Mouse (Mus musculus) hindbrain, postnatal 0 days (tissue): ENCODE results near the gene Tmem119. TPM values are rescaled to one million over a fixed set of nuclear protein-coding genes. Genes with fewer than 3 reads are reported as not detected.
"Not testable (repeated sequence)": the region's sequence is repeated elsewhere in the genome, so short reads cannot be mapped to it uniquely, and the experiment has no call there.

Experiments used
- ATAC-seq: fragments of 200-750 bp; cut with Nextera tagmentation; 2 replicates; pipeline ENCODE4 v1.8.0; 2017; ENCODE audit warnings: mild to moderate bottlenecking, moderate TSS enrichment, moderate library complexity
- DNase-seq: peaks from one replicate; pipeline ENCODE4 v3.0.0-alpha.2; 2015; ENCODE audit warnings: low spot score
- H3K27ac ChIP-seq: fragments of 300-500 bp; sonication (generic); 2 replicates; pipeline ENCODE4 v1.5.1; 2014; ENCODE audit warnings: mild to moderate bottlenecking
- H3K27me3 ChIP-seq: fragments of 300-500 bp; sonication (generic); 2 replicates; pipeline ENCODE4 v1.6.1; 2014; ENCODE audit warnings: low read length, mixed read lengths; ENCODE audit not compliant: insufficient read depth
- H3K36me3 ChIP-seq: fragments of 300-500 bp; sonication (generic); 2 replicates; pipeline ENCODE4 v1.6.1; 2014; ENCODE audit warnings: low read length, mixed read lengths; ENCODE audit not compliant: insufficient read depth
- H3K4me1 ChIP-seq: fragments of 300-500 bp; sonication (generic); 2 replicates; pipeline ENCODE4 v1.6.1; 2014; ENCODE audit warnings: antibody characterized with exemption, low read length, mixed read lengths; ENCODE audit not compliant: insufficient read depth
- H3K4me2 ChIP-seq: fragments of 300-500 bp; sonication (generic); 2 replicates; pipeline ENCODE4 v1.6.1; 2014; ENCODE audit warnings: low read depth, mild to moderate bottlenecking, low read length, moderate library complexity, mixed read lengths
- H3K4me3 ChIP-seq: fragments of 300-500 bp; sonication (generic); 2 replicates; pipeline ENCODE4 v1.5.1; 2014; ENCODE audit warnings: low read length
- H3K9ac ChIP-seq: fragments of 300-500 bp; sonication (generic); replicated peaks from 2 replicates; pipeline ENCODE4 v1.6.1; 2014; ENCODE audit warnings: mild to moderate bottlenecking, low read length, moderate library complexity, mixed read lengths
- H3K9me3 ChIP-seq: fragments of 300-500 bp; sonication (generic); 2 replicates; pipeline ENCODE4 v1.6.1; 2016; ENCODE audit warnings: low read length, mixed read lengths
- CTCF ChIP-seq: IDR thresholded peaks from 2 replicates; pipeline ENCODE4 v1.5.1; 2016; ENCODE audit warnings: antibody characterized with exemption, control low read depth, low read depth
- WGBS: fragments of 180-500 bp; shearing (Covaris S2); extraction: QIAGEN DNeasy Blood & Tissue Kit; methylation state at CpG from one replicate; pipeline ENCODE4 v1.1.7; 2014; 5-methylcytosine and 5-hydroxymethylcytosine counted together
- polyA plus RNA-seq: library from polyadenylated mRNA; unstranded; fragments of >200 nt; fragmentation: Nextera tagmentation; extraction: Ambion mirVana; gene quantifications from 2 replicates; pipeline ENCODE4 v1.2.1, GENCODE M21; 2015
- total RNA-seq: library from RNA; depleted of rRNA; stranded (reverse); fragments of >200 nt; gene quantifications from 2 replicates; pipeline ENCODE4 v1.2.3, GENCODE M21; 2014

Gene Tmem119
- total and polyA plus RNA-seq, 2 experiments from 2014 or later: 7.6 to 9.2 TPM

- WGBS: 92% methylated on average over 2 of the region's 2 CpGs
- H3K4me1 ChIP-seq: no peaks in the 10 kb centered on the region
- H3K9ac ChIP-seq: no peak overlapping the region
- no peak overlapping the region for H3K27ac ChIP-seq
- no peak for TF ChIP-seq CTCF
- H3K4me2 ChIP-seq: no peak overlapping the region
- ATAC-seq (no peak), DNase-seq (no peak)
- no peaks in the 10 kb centered on the region for H3K27me3 ChIP-seq
- H3K4me3 ChIP-seq: no peak overlapping the region
- 0 out of 2 replicates have a peak, but pooled peaks cover 3% of the 10 kb centered on the region for H3K9me3 ChIP-seq
- H3K36me3 ChIP-seq: no peaks in the 10 kb centered on the region
Measured at GRCm38 (mm10) chr5:113812638-113813037, 12.3 kb upstream of the Tmem119 start.

GRCm38 (mm10) chr5:113811824-113812420, 11.6 kb upstream of the Tmem119 start:
- DNase-seq, H3K4me2 ChIP-seq, H3K27ac ChIP-seq, H3K9ac ChIP-seq, H3K9me3 ChIP-seq, H3K27me3 ChIP-seq, H3K4me1 ChIP-seq, H3K4me3 ChIP-seq, H3K36me3 ChIP-seq, ATAC-seq: not testable (repeated sequence)
- TF ChIP-seq CTCF: peak; percentile 43
- 30% methylated on average over 11 of the region's 12 CpGs for WGBS

DNA sequence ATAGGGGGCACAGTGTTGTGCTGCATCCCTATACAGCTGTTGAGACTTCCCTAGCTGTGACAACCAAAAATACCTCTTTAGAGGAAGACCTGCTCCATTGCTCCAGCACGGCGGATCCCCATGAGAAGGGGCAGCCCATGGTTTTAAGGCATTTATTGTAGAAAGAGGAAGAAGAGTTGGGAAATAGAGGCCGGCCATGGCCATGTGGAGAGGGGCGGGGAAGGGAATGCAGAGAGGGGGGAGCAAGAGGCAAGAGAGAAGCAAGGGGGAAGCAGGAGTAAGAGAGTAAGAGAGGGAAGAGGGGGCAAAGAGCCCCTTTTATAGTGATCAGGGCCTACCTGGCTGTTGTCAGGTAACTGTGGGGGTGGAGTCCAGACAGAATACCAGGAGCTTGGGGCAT, 9.8 kb upstream of the Tmem119 start:
- Histone ChIP-seq H3K4me3 (no peak overlapping the region), H3K9ac (no peak overlapping the region), H3K27ac (no peak overlapping the region), H3K9me3 (0 out of 2 replicates have a peak, but pooled peaks cover 3% of the 10 kb centered on the region), H3K4me1 (no peaks in the 10 kb centered on the region), H3K36me3 (no peaks in the 10 kb centered on the region), H3K27me3 (no peaks in the 10 kb centered on the region), H3K4me2 (no peak overlapping the region)
- WGBS: 95% methylated on average over 4 of the region's 4 CpGs
- no peak for ATAC-seq
- TF ChIP-seq CTCF: no peak
- no peak for DNase-seq

DNA sequence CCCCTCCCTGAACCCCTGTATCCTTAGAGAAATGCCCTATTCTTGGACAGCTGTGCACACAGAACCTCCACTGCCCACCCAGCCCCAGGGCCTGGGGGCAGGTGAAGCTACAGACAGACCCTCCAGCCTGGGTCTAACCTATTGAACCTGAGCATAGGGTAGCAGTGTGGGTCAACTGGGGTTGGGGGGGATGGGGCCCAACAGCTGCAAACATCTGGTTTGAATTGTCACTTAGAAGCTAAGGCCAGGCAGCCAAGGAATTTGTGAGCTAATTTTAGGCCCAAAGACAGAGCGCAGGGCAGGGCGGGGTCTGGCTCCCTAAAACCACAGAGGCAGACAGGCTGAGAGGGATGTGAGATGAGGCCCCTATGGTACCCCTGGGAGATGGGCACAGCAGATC, 7.9 kb upstream of the Tmem119 start:
- Histone ChIP-seq H3K4me2 (no peak overlapping the region), H3K27me3 (no peaks in the 10 kb centered on the region), H3K36me3 (no peaks in the 10 kb centered on the region), H3K4me3 (no peak overlapping the region), H3K9me3 (0 out of 2 replicates have a peak, but pooled peaks cover 3% of the 10 kb centered on the region), H3K27ac (no peak overlapping the region), H3K4me1 (no peaks in the 10 kb centered on the region), H3K9ac (no peak overlapping the region)
- 87% methylated on average over 2 of the region's 2 CpGs for WGBS
- no peak for TF ChIP-seq CTCF
- DNase-seq (no peak), ATAC-seq (no peak)

DNA sequence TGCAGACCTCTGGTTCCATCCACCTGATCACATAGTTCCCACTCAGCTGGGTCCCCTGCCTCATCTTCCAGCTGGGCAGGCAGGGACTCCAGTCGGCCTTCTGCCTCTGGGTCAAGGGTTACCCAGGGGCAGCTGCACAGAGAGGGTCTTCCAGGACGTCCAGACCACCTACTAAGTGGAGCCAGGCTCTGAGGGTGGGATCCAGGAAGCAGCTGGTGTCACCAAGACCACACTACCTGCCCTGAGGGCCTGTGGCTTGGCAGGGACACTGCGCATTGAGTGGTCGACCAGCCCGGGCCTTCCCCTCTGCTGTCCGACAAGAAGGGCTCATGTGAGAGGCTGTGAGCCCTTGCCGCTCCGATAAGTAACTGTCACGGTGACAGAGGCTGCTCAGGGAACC, 7.4 kb upstream of the Tmem119 start:
- H3K4me1 ChIP-seq: no peaks in the 10 kb centered on the region
- no peak overlapping the region for H3K9ac ChIP-seq
- no peak for TF ChIP-seq CTCF
- H3K4me2 ChIP-seq: no peak overlapping the region
- H3K27ac ChIP-seq: no peak overlapping the region
- H3K9me3 ChIP-seq: 0 out of 2 replicates have a peak, but pooled peaks cover 3% of the 10 kb centered on the region
- DNase-seq (no peak), ATAC-seq (no peak)
- no peaks in the 10 kb centered on the region for H3K36me3 ChIP-seq
- no peaks in the 10 kb centered on the region for H3K27me3 ChIP-seq
- H3K4me3 ChIP-seq: no peak overlapping the region
- 67% methylated on average over 9 of the region's 9 CpGs for WGBS

DNA sequence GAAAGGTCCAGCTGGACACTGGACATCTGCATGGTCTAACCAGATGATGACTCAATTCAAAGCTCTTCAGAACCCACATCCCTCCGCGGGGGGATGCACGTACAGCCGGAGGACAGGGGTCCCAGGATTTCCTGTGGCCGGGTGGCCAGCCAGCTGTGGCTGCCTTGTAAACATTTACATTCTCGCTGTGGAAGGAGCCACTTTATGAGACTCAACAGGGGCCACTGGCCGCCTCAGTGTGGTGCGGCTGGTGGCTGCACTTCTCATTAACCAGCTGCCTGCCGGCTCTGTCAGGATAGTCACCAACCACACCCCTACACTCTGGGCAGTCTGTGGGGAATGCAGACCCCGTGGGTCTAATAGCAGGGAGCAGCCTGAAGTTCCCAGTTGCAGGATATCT, 6.1 kb upstream of the Tmem119 start:
- H3K4me1 ChIP-seq: no peaks in the 10 kb centered on the region
- H3K27me3 ChIP-seq: no peaks in the 10 kb centered on the region
- no peak for ATAC-seq
- H3K9ac ChIP-seq: no peak overlapping the region
- 0 out of 2 replicates have a peak, but pooled peaks cover 3% of the 10 kb centered on the region for H3K9me3 ChIP-seq
- H3K4me3 ChIP-seq: no peak overlapping the region
- 35% methylated on average over 10 of the region's 10 CpGs for WGBS
- no peak overlapping the region for H3K27ac ChIP-seq
- no peak for TF ChIP-seq CTCF
- no peaks in the 10 kb centered on the region for H3K36me3 ChIP-seq
- no peak overlapping the region for H3K4me2 ChIP-seq
- no peak for DNase-seq

DNA sequence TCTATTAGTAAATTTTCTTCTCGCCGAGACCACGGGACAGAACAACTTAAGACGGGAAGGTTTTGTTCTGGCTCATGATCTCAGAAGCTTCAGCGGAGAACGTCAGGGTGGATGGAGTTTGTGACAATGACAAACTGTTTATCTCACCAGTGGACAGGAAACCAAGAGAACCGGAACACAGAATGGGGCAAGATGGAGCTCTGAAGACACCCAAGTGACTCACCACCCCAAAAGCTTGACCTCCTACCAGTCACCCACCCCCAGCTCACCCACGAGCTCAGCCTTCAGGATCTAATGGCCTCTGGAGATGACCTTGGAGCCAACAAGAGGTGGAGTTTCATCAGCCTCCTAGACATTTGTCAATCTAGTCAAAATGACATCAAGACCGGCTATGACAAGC, 5.0 kb upstream of the Tmem119 start:
- no peak overlapping the region for H3K9ac ChIP-seq
- no peak for TF ChIP-seq CTCF
- no peak overlapping the region for H3K27ac ChIP-seq
- H3K4me3 ChIP-seq: no peak overlapping the region
- no peaks in the 10 kb centered on the region for H3K9me3 ChIP-seq
- no peaks in the 10 kb centered on the region for H3K36me3 ChIP-seq
- ATAC-seq (no peak), DNase-seq (no peak)
- H3K27me3 ChIP-seq: no peaks in the 10 kb centered on the region
- H3K4me1 ChIP-seq: no peaks in the 10 kb centered on the region
- H3K4me2 ChIP-seq: no peak overlapping the region
- WGBS: 83% methylated on average over 9 of the region's 9 CpGs
